Mouse (Mus musculus) kidney, postnatal 0 days (tissue): Measurements from ENCODE around the gene Gpha2. TPM values are rescaled to one million over a fixed set of nuclear protein-coding genes. Genes with fewer than 3 reads are reported as not detected.

Experiments
- ATAC-seq: fragments of 200-750 bp; cut with Nextera tagmentation; replicated peaks from 2 replicates; pipeline ENCODE4 v1.8.0; 2017; ENCODE audit warnings: low read depth, moderate number of reproducible peaks, moderate TSS enrichment, moderate library complexity; ENCODE audit not compliant: low FRiP score
- DNase-seq: peaks from one replicate; pipeline ENCODE4 v3.0.0-alpha.2; 2016; ENCODE audit warnings: low spot score
- H3K27ac ChIP-seq: fragments of 300-500 bp; sonication (generic); 2 replicates; pipeline ENCODE4 v1.5.1; 2014; ENCODE audit warnings: mild to moderate bottlenecking
- H3K27me3 ChIP-seq: fragments of 300-500 bp; sonication (generic); 2 replicates; pipeline ENCODE4 v1.6.1; 2014; ENCODE audit warnings: low read length, mixed read lengths; ENCODE audit not compliant: insufficient read depth
- H3K36me3 ChIP-seq: fragments of 300-500 bp; sonication (generic); 2 replicates; pipeline ENCODE4 v1.6.1; 2014; ENCODE audit warnings: low read length, mixed read lengths; ENCODE audit not compliant: insufficient read depth
- H3K4me1 ChIP-seq: fragments of 300-500 bp; sonication (generic); replicated peaks from 2 replicates; pipeline ENCODE4 v1.6.1; 2014; ENCODE audit warnings: antibody characterized with exemption, low read length, mixed read lengths; ENCODE audit not compliant: insufficient read depth
- H3K4me2 ChIP-seq: fragments of 300-500 bp; sonication (generic); 2 replicates; pipeline ENCODE4 v1.6.1; 2014; ENCODE audit warnings: mild to moderate bottlenecking, low read length, moderate library complexity, mixed read lengths
- H3K4me3 ChIP-seq: fragments of 300-500 bp; sonication (generic); replicated peaks from 2 replicates; pipeline ENCODE4 v1.5.1; 2014; ENCODE audit warnings: low read depth, low read length
- H3K9ac ChIP-seq: fragments of 300-500 bp; sonication (generic); 2 replicates; pipeline ENCODE4 v1.6.1; 2014; ENCODE audit warnings: low read depth, low read length
- H3K9me3 ChIP-seq: fragments of 300-500 bp; sonication (generic); replicated peaks from 2 replicates; pipeline ENCODE4 v1.6.1; 2016; ENCODE audit warnings: low read length, inconsistent platforms, mixed read lengths
- CTCF ChIP-seq: IDR thresholded peaks from 2 replicates; pipeline ENCODE4 v1.5.1; 2016; ENCODE audit warnings: antibody characterized with exemption, low read depth, mild to moderate bottlenecking, moderate library complexity
- WGBS: fragments of 180-500 bp; shearing (Covaris S2); extraction: QIAGEN DNeasy Blood & Tissue Kit; methylation state at CpG from one replicate; pipeline ENCODE4 v1.1.7; 2014; 5-methylcytosine and 5-hydroxymethylcytosine counted together
- polyA plus RNA-seq: library from polyadenylated mRNA; unstranded; fragments of >200 nt; fragmentation: Nextera tagmentation; extraction: Ambion mirVana; gene quantifications from 2 replicates; pipeline ENCODE4 v1.2.1, GENCODE M21; 2015

The Gpha2 gene
- polyA plus RNA-seq, 1 experiment from 2014 or later: 2.1 TPM

DNA sequence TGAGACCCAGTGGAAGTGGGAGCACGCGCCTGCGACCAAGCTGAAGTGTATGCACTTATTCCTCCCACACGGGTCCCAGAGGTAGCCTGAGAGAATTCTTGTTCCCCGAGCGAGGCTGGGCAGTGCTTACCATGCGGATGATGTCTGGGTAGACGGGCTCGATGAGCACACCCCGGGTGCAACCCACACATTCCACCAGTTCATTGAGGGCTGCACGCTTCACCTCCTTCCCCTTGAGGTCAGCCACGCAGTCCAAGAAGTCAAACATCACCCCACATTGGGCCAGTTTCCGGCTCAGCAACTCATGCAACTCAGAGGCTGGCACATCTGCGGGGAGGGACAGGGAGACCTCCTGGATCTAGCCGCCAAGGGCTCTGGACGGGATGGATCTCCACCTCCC, 7.5 kb downstream of the Gpha2 start:
- Histone ChIP-seq H3K4me1 (peaks cover 15% of the 10 kb centered on the region), H3K4me2 (no peak overlapping the region), H3K36me3 (peaks cover 23% of the 10 kb centered on the region; the same call in 1 of the 2 replicates), H3K4me3 (no peak overlapping the region), H3K27ac (peak overlapping the region; percentile 14; the same call in 1 of the 2 replicates), H3K27me3 (no peaks in the 10 kb centered on the region), H3K9ac (no peak overlapping the region), H3K9me3 (no peaks in the 10 kb centered on the region)
- WGBS: 40% methylated on average over 16 of the region's 16 CpGs
- no peak for TF ChIP-seq CTCF
- peak; percentile 54 for DNase-seq
- ATAC-seq: no peak

GRCm38 (mm10) chr19:6234337-6235083, 8.3 kb downstream of the Gpha2 start:
- WGBS: 53% methylated on average over 11 of the region's 11 CpGs

DNA sequence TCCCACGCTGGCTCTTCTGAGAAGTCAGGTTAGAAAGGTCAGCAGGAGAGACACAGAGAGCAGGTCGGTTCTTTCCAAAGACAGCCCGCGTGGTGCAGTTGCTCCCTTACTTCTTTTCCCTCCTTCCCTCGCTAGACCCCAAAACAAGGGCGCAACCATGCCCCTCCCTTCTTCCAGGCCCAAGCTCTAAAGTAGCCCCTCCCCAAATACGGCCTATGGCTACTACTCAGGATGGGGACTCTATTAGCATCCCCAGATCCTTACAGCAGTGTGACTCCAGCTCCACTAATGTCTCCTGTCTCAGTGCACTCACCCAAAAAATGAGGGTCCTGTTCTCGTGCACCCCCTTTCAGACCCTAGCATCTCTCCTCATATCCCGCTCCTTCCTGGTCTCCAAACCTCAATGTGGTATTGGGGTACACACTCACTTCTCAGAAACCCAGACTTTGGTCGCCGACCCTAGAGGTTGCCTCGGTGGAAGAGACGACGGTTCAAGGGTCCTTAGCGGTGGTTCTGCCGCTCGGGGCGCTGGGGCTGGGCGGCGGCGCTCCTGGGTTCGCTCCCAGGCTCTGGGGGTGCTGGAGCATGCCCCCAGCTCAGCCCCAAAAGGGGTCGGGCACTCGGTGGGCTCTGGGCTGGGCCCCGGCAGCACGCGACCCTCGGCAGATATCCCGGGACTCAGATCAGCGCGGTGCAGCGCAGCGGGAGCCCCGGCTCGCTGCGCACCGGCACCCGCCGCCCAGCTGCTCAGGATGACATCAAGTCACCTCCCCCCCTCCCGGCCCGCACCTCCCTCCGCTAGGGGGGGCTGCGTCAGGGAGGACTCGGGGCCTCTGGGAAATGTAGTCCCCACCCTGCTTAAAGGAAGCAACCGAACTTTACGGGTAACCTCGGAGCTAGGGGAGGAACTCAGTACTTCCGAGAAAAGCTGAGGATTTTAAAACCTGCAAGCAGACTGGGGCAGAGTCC, 9.2 kb downstream of the Gpha2 start, which contains the start of gene Ppp2r5b:
TSS of gene Ppp2r5b (minus strand) at position 789 of the 969 bp plus-strand sequence.
- Histone ChIP-seq H3K4me2 (peak within 1 kb of the TSS; percentile 76), H3K9me3 (no peaks in the 10 kb centered on the region), H3K27me3 (no peaks in the 10 kb centered on the region), H3K9ac (peak within 1 kb of the TSS; percentile 85), H3K4me3 (peak within 1 kb of the TSS; percentile 76), H3K4me1 (peaks cover 15% of the 10 kb centered on the region), H3K36me3 (peaks cover 14% of the 10 kb centered on the region; the same call in 1 of the 2 replicates), H3K27ac (peak within 1 kb of the TSS; percentile 94)
- TF ChIP-seq CTCF: peak; percentile 61
- WGBS: 2% methylated on average over 48 of the region's 48 CpGs
- DNase-seq (peak; percentile 95), ATAC-seq (peak; percentile 89)

More at GRCm38 (mm10) chr19:6234337-6235083, 8.3 kb downstream of the Gpha2 start:
- no peak for DNase-seq
- Histone ChIP-seq H3K4me2 (peak overlapping the region; percentile 76), H3K36me3 (peaks cover 19% of the 10 kb centered on the region; the same call in 1 of the 2 replicates), H3K27ac (no peak overlapping the region), H3K4me1 (peaks cover 15% of the 10 kb centered on the region), H3K9me3 (no peaks in the 10 kb centered on the region), H3K4me3 (peak overlapping the region; percentile 76), H3K9ac (peak overlapping the region; percentile 85), H3K27me3 (no peaks in the 10 kb centered on the region)
- no peak for TF ChIP-seq CTCF
- ATAC-seq: no peak

DNA sequence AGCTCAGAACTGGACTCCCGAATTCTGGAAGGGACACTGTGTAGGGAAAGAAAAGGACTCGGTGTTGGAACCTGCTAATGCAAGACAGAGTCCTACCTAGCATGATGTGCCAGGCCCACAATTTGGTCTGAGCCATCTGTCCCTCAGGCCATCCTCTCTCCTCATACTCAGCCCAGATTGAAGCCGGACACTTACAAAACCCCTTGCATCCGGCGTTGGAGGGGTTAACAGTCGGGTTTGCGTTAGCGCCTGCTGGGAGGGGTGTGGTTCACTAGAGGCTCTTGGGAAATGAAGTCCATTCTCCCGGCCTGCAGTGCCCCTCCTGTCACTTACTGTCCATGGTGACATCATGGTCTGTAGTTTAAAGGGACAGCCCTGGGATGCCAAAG, 9.9 kb downstream of the Gpha2 start:
- peak overlapping the region; percentile 76 for H3K4me3 ChIP-seq
- H3K9ac ChIP-seq: peak overlapping the region; percentile 85
- H3K4me1 ChIP-seq: peaks cover 15% of the 10 kb centered on the region
- H3K36me3 ChIP-seq: peaks cover 7% of the 10 kb centered on the region; the same call in 1 of the 2 replicates
- peak overlapping the region; percentile 76 for H3K4me2 ChIP-seq
- no peaks in the 10 kb centered on the region for H3K27me3 ChIP-seq
- DNase-seq (peak; percentile 97), ATAC-seq (peak; percentile 87)
- no peaks in the 10 kb centered on the region for H3K9me3 ChIP-seq
- H3K27ac ChIP-seq: peak overlapping the region; percentile 94
- no peak; the same call in 1 of the 2 replicates for TF ChIP-seq CTCF
- WGBS: 0% methylated on average over 9 of the region's 9 CpGs

GRCm38 (mm10) chr19:6236842-6237241, 10.7 kb downstream of the Gpha2 start:
- 68% methylated on average over 7 of the region's 7 CpGs for WGBS
- Histone ChIP-seq H3K36me3 (0 out of 2 replicates have a peak, but pooled peaks cover 4% of the 10 kb centered on the region), H3K9me3 (no peaks in the 10 kb centered on the region), H3K27ac (no peak overlapping the region), H3K27me3 (no peaks in the 10 kb centered on the region), H3K4me2 (no peak overlapping the region), H3K4me1 (peaks cover 15% of the 10 kb centered on the region), H3K9ac (no peak overlapping the region), H3K4me3 (no peak overlapping the region)
- DNase-seq (no peak), ATAC-seq (no peak)
- no peak for TF ChIP-seq CTCF

- Histone ChIP-seq H3K9ac (no peak overlapping the region), H3K4me1 (peaks cover 24% of the 10 kb centered on the region), H3K4me3 (no peak overlapping the region), H3K4me2 (no peak overlapping the region), H3K27ac (no peak overlapping the region), H3K36me3 (no peaks in the 10 kb centered on the region), H3K9me3 (no peaks in the 10 kb centered on the region), H3K27me3 (no peaks in the 10 kb centered on the region)
- DNase-seq: no peak
- ATAC-seq: no peak
- TF ChIP-seq CTCF: no peak
Measured at GRCm38 (mm10) chr19:6238740-6239139, 12.6 kb downstream of the Gpha2 start.
